Mouse (Mus musculus) CD8-positive naive resting alpha-beta T cell, adult 57 days (primary cell): ENCODE results near the gene Cdr2l. TPM values are rescaled to one million over a fixed set of nuclear protein-coding genes. Genes with fewer than 3 reads are reported as not detected.

Source experiments
- total RNA-seq: library from RNA; stranded (reverse); gene quantifications from one replicate; pipeline ENCODE4 v1.2.4, GENCODE M21; 2023

Gene Cdr2l
- 3.3 TPM for total RNA-seq

DNA sequence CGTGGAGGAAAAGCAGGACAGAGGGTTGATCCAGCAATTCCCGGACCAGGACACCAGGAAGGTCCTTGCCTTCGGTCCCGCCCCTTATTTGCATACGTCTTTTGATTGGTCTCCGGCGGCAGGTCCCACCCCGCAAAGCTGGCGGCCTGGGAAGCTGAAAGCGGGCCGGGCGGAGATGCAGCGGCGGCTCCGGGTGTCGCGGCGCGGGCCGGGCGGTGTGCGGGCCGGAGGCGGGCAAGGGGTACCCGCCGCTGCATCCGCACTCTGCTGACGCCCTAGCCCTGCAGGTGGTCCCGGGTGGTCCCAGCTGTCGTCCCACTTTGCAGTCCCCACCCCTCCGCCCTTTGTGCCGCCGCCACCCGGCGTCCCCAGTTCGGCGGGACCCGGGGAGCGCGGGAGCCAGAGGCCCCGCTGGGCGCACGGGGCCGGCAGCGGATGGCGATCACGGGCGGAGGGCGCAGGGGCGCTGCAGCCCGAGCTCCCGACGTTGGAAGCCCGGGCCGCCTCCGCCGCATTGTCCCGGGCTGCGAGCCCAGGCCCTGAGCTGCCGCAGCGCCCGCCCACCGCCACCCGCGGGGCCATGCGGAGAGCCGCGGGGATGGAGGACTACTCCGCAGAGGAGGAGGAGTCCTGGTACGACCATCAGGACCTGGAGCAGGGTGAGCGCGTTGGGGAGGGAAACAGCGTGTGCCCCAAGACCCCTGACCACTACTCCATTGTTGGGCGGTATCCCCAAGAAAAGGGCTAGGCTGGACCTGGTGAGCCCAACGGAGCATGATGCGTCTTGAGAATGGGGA, at the start of gene Cdr2l:
Gene Cdr2l (plus strand): TSS at position 174 of the 797 bp plus-strand sequence.

DNA sequence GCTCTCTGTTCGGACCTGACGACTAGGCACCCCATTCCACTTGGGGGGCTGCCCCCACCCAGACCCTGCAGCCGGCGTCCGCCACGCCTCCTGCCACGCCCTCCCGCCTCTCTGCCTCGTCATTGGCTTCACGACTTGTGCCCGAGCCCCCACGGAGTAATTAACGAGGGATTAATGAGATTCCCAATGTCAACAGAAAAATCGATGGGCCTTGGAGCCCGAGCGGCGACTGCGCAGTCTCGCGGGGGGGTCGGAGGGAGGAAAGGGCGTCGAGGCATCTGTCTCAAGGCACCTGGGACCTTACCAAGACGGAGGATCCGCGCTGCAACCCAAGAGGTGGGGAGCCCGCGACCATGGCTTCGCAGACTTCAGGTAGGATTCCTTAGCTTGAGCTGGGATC, 47.2 kb upstream of the Cdr2l start, which contains the start of gene Otop3:
Gene Otop3 (plus strand): TSS at position 201 of the 400 bp plus-strand sequence.

DNA sequence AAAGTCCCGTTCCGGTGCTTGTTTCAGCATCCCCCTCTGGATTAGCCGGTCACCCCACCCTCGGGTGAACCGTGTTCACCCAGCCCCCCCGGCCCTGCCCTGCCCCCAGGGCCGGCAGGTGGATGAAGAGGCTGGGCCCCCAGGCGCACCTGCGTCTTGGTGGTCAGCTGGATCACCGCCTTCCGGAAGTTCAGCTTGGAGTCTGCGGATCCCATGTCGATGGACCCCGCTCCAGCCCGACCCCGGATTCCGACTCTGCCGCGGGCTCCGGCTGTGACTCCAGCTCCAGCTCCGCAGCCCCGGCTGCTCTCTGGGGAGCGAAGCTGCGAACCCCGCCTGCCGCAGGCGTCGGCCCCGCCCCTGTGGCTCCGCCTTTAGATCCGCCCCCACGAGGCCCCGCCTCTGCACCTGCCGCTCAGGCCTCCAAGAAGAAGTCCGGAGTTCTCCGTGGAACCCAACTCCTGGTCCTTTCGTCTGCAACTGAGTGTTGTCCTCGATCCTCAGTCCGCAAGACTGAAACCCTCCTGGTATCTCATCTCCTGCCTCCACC, 14.2 kb upstream of the Cdr2l start, which contains the start of gene Hid1:
Gene Hid1 (minus strand): TSS at position 362 of the 550 bp plus-strand sequence.

DNA sequence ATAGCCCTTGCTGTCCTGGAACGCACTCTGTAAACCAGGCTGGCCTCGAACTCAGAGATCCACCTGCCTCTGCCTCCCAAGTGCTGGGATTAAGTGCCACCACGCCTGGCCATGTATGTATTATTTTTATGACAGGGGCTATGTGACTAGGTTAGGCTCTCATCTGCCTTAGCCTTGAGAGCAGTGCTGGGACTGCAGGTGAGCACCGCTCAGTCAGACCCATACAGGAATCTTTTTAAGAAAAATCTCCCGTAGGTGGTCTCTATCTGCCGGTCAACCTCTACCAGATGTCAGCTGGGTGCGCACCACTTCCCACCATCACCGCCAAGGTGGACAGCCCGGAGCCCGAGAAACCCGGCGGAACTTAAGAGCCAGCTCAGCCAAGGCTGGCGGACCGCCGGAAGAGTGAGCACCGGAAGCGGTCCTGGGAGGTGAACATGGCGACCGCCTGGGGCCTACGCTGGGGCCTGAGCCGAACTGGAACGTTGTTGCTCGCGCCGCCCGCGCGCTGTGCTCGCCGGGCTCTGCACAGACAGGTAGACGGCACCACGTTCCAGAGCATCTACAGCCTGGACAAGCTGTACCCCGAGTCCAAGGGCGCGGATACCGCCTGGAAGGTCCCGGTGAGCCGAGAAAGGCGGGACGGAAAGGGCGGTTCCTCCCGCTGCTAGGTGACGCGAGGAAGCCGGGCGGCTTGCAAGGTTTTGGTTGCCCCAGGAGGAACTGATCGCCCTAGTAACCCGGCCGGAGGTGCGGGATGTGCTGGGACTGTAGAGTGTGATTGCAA, 21.8 kb downstream of the Cdr2l start, which contains the start of gene Mrpl58:
Gene Mrpl58 (plus strand): TSS at position 415 of the 787 bp plus-strand sequence.

DNA sequence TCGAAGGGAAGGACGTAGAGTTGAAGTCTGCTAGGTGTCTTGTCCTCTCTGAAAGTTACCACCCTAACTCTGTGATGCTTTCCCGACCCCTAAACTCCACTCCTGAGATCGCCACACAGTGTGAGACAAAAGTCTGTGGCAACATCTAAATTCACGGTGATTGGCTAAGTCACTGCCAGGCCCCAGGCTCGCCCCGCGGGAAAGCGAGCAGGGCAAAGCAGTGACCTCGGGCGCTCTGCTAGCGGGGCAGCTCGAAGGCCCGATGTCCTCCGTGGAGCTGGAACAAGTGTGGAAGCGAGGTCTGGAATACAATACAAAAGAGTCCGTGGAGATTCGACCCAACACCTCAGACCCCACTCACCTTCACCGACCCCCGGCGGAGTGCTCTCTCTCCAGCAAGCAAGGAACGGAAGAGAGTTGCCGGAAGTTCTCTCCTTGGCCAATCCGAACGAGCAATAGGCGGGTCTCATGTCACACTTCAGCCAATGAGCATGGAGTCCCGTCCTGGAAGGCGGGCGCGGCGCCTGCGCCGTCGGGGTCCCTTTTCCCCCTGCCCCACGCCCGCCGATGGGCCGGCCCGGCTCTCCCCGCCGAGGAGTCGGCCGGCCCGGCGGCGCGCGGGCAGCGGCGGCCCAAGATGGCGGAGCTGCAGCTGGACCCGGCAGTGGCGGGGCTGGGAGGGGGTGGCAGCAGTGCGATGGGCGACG, 38.0 kb downstream of the Cdr2l start, which contains the start of the genes Atp5h and Kctd2:
Gene Atp5h (minus strand): TSS at position 432 of the 707 bp plus-strand sequence.
Gene Kctd2 (plus strand): TSS at position 598 of the 707 bp plus-strand sequence.

DNA sequence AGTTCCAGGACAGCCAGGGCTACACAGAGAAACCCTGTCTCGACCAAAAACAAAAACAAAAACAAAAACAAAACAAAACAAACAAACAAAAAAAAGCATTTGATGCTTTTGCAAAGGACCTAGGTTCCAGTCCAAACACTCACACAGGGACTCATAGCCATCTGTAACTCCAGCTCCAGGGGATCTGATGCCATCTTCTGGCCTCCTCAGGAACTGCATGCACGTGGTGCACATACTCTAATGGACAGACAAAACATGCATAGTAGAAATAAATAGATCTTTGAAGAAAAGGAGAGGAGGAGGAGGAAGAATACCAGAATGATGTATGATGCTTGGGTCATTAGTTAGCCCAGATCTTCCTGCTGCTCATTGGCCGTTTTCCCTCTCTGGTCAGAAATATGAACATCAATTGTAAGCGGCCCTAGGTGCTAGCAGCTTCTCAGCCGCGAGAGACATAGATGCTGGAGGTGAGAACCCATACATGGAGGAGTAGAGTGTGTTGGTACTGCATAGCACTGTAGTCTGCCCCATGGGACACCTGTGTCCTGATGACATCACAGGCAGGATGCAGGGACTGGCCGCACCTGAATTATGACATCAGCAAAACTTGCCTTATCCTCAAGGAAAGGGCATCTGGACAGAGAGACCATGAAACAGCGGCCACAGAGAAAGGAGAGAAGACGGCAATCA, 58.3 kb downstream of the Cdr2l start, which contains the start of gene Trim80:
Gene Trim80 (plus strand): TSS at position 640 of the 690 bp plus-strand sequence.

Other genes with a start within 250 kb of the Cdr2l start
- 1.9 TPM for gene Cd300lf, start 247.9 kb upstream of the Cdr2l start, total RNA-seq
- 190 TPM for gene Slc9a3r1, start 218.6 kb upstream of the Cdr2l start, total RNA-seq
- 14.4 TPM for gene Tmem104, start 194.4 kb upstream of the Cdr2l start, total RNA-seq
- 6.6 TPM for gene Nat9, start 194.1 kb upstream of the Cdr2l start, total RNA-seq
- gene Grin2c, start 114.7 kb upstream of the Cdr2l start, total RNA-seq, result not detected
- 19.3 TPM for gene Fdxr, start 104.9 kb upstream of the Cdr2l start, total RNA-seq
- 0.67 TPM for gene Fads6, start 84.3 kb upstream of the Cdr2l start, total RNA-seq
- not detected for gene Otop2, start 74.8 kb upstream of the Cdr2l start, total RNA-seq
- not detected for gene Ush1g, start 59.9 kb upstream of the Cdr2l start, total RNA-seq
- not detected for gene Otop3, start 47.2 kb upstream of the Cdr2l start, total RNA-seq
- 54.9 TPM for gene Hid1, start 14.2 kb upstream of the Cdr2l start, total RNA-seq
- gene Mrpl58, start 21.8 kb downstream of the Cdr2l start, total RNA-seq, result 129 TPM
- gene Atp5h, start 38.0 kb downstream of the Cdr2l start, total RNA-seq, result 249 TPM
- gene Kctd2, start 38.2 kb downstream of the Cdr2l start, total RNA-seq, result 47.0 TPM
- not detected for gene Trim80, start 58.6 kb downstream of the Cdr2l start, total RNA-seq
- gene Slc16a5, start 80.6 kb downstream of the Cdr2l start, total RNA-seq, result 23.5 TPM
- gene Armc7, start 93.8 kb downstream of the Cdr2l start, total RNA-seq, result 44.8 TPM
- gene Nt5c, start 109.9 kb downstream of the Cdr2l start, total RNA-seq, result 116 TPM
- 225 TPM for gene Jpt1, start 132.5 kb downstream of the Cdr2l start, total RNA-seq
- 234 TPM for gene Sumo2, start 154.4 kb downstream of the Cdr2l start, total RNA-seq
- 67.9 TPM for gene Nup85, start 182.5 kb downstream of the Cdr2l start, total RNA-seq
- gene Mrps7, start 222.0 kb downstream of the Cdr2l start, total RNA-seq, result 33.5 TPM
- 135 TPM for gene Gga3, start 222.1 kb downstream of the Cdr2l start, total RNA-seq
- 65.7 TPM for gene Mif4gd, start 231.1 kb downstream of the Cdr2l start, total RNA-seq
- 48.1 TPM for gene Slc25a19, start 246.4 kb downstream of the Cdr2l start, total RNA-seq